Mouse (Mus musculus): ENCODE measurements around the gene Ppp1r21. TPM values are rescaled to one million over a fixed set of nuclear protein-coding genes. Genes with fewer than 3 reads are reported as not detected.

Gene Ppp1r21
- 17.4 and 19.7 TPM in 2 replicates for polyA plus RNA-seq (2016; fragmentation: Nextera tagmentation; extraction: Ambion mirVana)

GRCm38 (mm10) chr17:88529519-88530235 is at the start of gene Ppp1r21:
Gene Ppp1r21, plus strand, starts transcription at chr17:88530118.
- H3K4me3 ChIP-seq, result peak within 1 kb of the TSS; percentile 73
- peaks cover 6% of the 10 kb centered on the region for H3K27me3 ChIP-seq (ENCODE audit: poor library complexity, severe bottlenecking)
- no peaks in the 10 kb centered on the region for H3K9me3 ChIP-seq
- H3K36me3 ChIP-seq (replicated peaks), result 0 out of 2 replicates have a peak, but pooled peaks cover 2% of the 10 kb centered on the region
- DNase-seq (ENCODE audit: extremely low spot score, low spot score), result peak; percentile 96
- H3K4me1 ChIP-seq, result peaks cover 16% of the 10 kb centered on the region
- WGBS, result 7% methylated on average over 43 of the region's 49 CpGs
- H3K27ac ChIP-seq, result peak within 1 kb of the TSS; percentile 89

GRCm38 (mm10) chr17:88480369-88480768 is 49.5 kb upstream of the Ppp1r21 start:
- H3K36me3 ChIP-seq (replicated peaks), result peaks cover 33% of the 10 kb centered on the region
- H3K9me3 ChIP-seq, result no peaks in the 10 kb centered on the region
- no peak overlapping the region for H3K4me3 ChIP-seq
- H3K4me1 ChIP-seq, result 0 out of 2 replicates have a peak, but pooled peaks cover 2% of the 10 kb centered on the region
- WGBS, result 94% methylated on average over 10 of the region's 10 CpGs
- H3K27ac ChIP-seq, result no peak overlapping the region
- DNase-seq (ENCODE audit: extremely low spot score, low spot score), result no peak
- no peaks in the 10 kb centered on the region for H3K27me3 ChIP-seq (ENCODE audit: poor library complexity, severe bottlenecking)

GRCm38 (mm10) chr17:88481062-88481461 is 48.9 kb upstream of the Ppp1r21 start:
- Histone ChIP-seq H3K4me3 (no peak overlapping the region), H3K27me3 (ENCODE audit: poor library complexity, severe bottlenecking) (no peaks in the 10 kb centered on the region), H3K9me3 (no peaks in the 10 kb centered on the region), H3K36me3 (replicated peaks) (peaks cover 29% of the 10 kb centered on the region), H3K27ac (no peak overlapping the region), H3K4me1 (0 out of 2 replicates have a peak, but pooled peaks cover 2% of the 10 kb centered on the region)
- no peak for DNase-seq (ENCODE audit: extremely low spot score, low spot score)
- 90% methylated on average over 2 of the region's 2 CpGs for WGBS

- Histone ChIP-seq H3K4me1 (0 out of 2 replicates have a peak, but pooled peaks cover 2% of the 10 kb centered on the region), H3K36me3 (replicated peaks) (peaks cover 29% of the 10 kb centered on the region), H3K9me3 (no peaks in the 10 kb centered on the region), H3K4me3 (no peak overlapping the region), H3K27me3 (ENCODE audit: poor library complexity, severe bottlenecking) (no peaks in the 10 kb centered on the region), H3K27ac (no peak overlapping the region)
- 95% methylated on average over 3 of the region's 3 CpGs for WGBS
- no peak for DNase-seq (ENCODE audit: extremely low spot score, low spot score)
These were observed 48.3 kb upstream of the Ppp1r21 start for GRCm38 (mm10) chr17:88481587-88481986.

- DNase-seq (ENCODE audit: extremely low spot score, low spot score), result no peak
- H3K27ac ChIP-seq, result no peak overlapping the region
- no peak overlapping the region for H3K4me3 ChIP-seq
- no peaks in the 10 kb centered on the region for H3K27me3 ChIP-seq (ENCODE audit: poor library complexity, severe bottlenecking)
- H3K4me1 ChIP-seq, result 0 out of 2 replicates have a peak, but pooled peaks cover 2% of the 10 kb centered on the region
- 93% methylated on average over 11 of the region's 11 CpGs for WGBS
- no peaks in the 10 kb centered on the region for H3K9me3 ChIP-seq
- peaks cover 24% of the 10 kb centered on the region for H3K36me3 ChIP-seq (replicated peaks)
These were observed 45.4 kb upstream of the Ppp1r21 start for GRCm38 (mm10) chr17:88484539-88484938.

- peaks cover 24% of the 10 kb centered on the region for H3K36me3 ChIP-seq (replicated peaks)
- no peaks in the 10 kb centered on the region for H3K27me3 ChIP-seq (ENCODE audit: poor library complexity, severe bottlenecking)
- H3K4me3 ChIP-seq, result no peak overlapping the region
- no peak for DNase-seq (ENCODE audit: extremely low spot score, low spot score)
- 0 out of 2 replicates have a peak, but pooled peaks cover 2% of the 10 kb centered on the region for H3K4me1 ChIP-seq
- H3K9me3 ChIP-seq, result no peaks in the 10 kb centered on the region
- 91% methylated on average over 1 of the region's 1 CpGs for WGBS
- no peak overlapping the region for H3K27ac ChIP-seq
These were observed 45.0 kb upstream of the Ppp1r21 start for GRCm38 (mm10) chr17:88484951-88485350.

GRCm38 (mm10) chr17:88490546-88490945 is 39.4 kb upstream of the Ppp1r21 start:
- Histone ChIP-seq H3K27ac (no peak overlapping the region), H3K27me3 (ENCODE audit: poor library complexity, severe bottlenecking) (no peaks in the 10 kb centered on the region), H3K4me3 (no peak overlapping the region), H3K9me3 (no peaks in the 10 kb centered on the region), H3K36me3 (replicated peaks) (peaks cover 36% of the 10 kb centered on the region), H3K4me1 (peaks cover 23% of the 10 kb centered on the region)
- WGBS, result 97% methylated on average over 10 of the region's 10 CpGs
- DNase-seq (ENCODE audit: extremely low spot score, low spot score), result no peak

GRCm38 (mm10) chr17:88491366-88492106 is 38.4 kb upstream of the Ppp1r21 start:
- Histone ChIP-seq H3K27me3 (ENCODE audit: poor library complexity, severe bottlenecking) (no peaks in the 10 kb centered on the region), H3K36me3 (replicated peaks) (peaks cover 29% of the 10 kb centered on the region), H3K27ac (no peak overlapping the region), H3K4me1 (peaks cover 23% of the 10 kb centered on the region), H3K9me3 (no peaks in the 10 kb centered on the region), H3K4me3 (no peak overlapping the region)
- DNase-seq (ENCODE audit: extremely low spot score, low spot score), result no peak
- 96% methylated on average over 13 of the region's 13 CpGs for WGBS

GRCm38 (mm10) chr17:88492107-88492460 is 37.8 kb upstream of the Ppp1r21 start:
- Histone ChIP-seq H3K4me1 (peaks cover 23% of the 10 kb centered on the region), H3K27ac (no peak overlapping the region), H3K4me3 (no peak overlapping the region), H3K27me3 (ENCODE audit: poor library complexity, severe bottlenecking) (no peaks in the 10 kb centered on the region), H3K36me3 (replicated peaks) (peaks cover 25% of the 10 kb centered on the region), H3K9me3 (no peaks in the 10 kb centered on the region)
- DNase-seq (ENCODE audit: extremely low spot score, low spot score), result no peak
- WGBS, result 96% methylated on average over 5 of the region's 5 CpGs

- peaks cover 25% of the 10 kb centered on the region for H3K36me3 ChIP-seq (replicated peaks)
- H3K4me3 ChIP-seq, result 0 out of 2 replicates have a peak overlapping the region, but pooled peaks have one; percentile 27
- H3K27ac ChIP-seq, result peak overlapping the region; percentile 81
- H3K27me3 ChIP-seq (ENCODE audit: poor library complexity, severe bottlenecking), result no peaks in the 10 kb centered on the region
- WGBS, result 67% methylated on average over 9 of the region's 9 CpGs
- peaks cover 23% of the 10 kb centered on the region for H3K4me1 ChIP-seq
- no peaks in the 10 kb centered on the region for H3K9me3 ChIP-seq
- no peak for DNase-seq (ENCODE audit: extremely low spot score, low spot score)
These were observed 36.4 kb upstream of the Ppp1r21 start for GRCm38 (mm10) chr17:88493551-88493950.

- peak overlapping the region; percentile 81 for H3K27ac ChIP-seq
- H3K4me3 ChIP-seq, result peak overlapping the region; percentile 27
- DNase-seq (ENCODE audit: extremely low spot score, low spot score), result peak; percentile 37
- no peaks in the 10 kb centered on the region for H3K9me3 ChIP-seq
- H3K36me3 ChIP-seq (replicated peaks), result peaks cover 25% of the 10 kb centered on the region
- H3K4me1 ChIP-seq, result peaks cover 23% of the 10 kb centered on the region
- no peaks in the 10 kb centered on the region for H3K27me3 ChIP-seq (ENCODE audit: poor library complexity, severe bottlenecking)
- WGBS, result 52% methylated on average over 14 of the region's 14 CpGs
These were observed 35.7 kb upstream of the Ppp1r21 start for GRCm38 (mm10) chr17:88494121-88494771.

GRCm38 (mm10) chr17:88494772-88495132 is 35.2 kb upstream of the Ppp1r21 start:
- Histone ChIP-seq H3K27me3 (ENCODE audit: poor library complexity, severe bottlenecking) (no peaks in the 10 kb centered on the region), H3K36me3 (replicated peaks) (peaks cover 26% of the 10 kb centered on the region), H3K4me3 (peak overlapping the region; percentile 27), H3K4me1 (peaks cover 23% of the 10 kb centered on the region), H3K9me3 (peaks cover under 1% of the 10 kb centered on the region; the same call in 1 of the 2 replicates), H3K27ac (peak overlapping the region; percentile 81)
- 57% methylated on average over 10 of the region's 10 CpGs for WGBS
- DNase-seq (ENCODE audit: extremely low spot score, low spot score), result no peak
